Mouse (Mus musculus) liver, embryonic 13.5 days (tissue): ENCODE data around the gene Qdpr. TPM values are rescaled to one million over a fixed set of nuclear protein-coding genes. Genes with fewer than 3 reads are reported as not detected.

Source experiments
- ATAC-seq: fragments of 200-750 bp; cut with Nextera tagmentation; 2 replicates; pipeline ENCODE4 v1.8.0; 2017; ENCODE audit warnings: low read depth, mild to moderate bottlenecking, moderate number of reproducible peaks, moderate library complexity
- DNase-seq: peaks from one replicate; pipeline ENCODE4 v3.0.0; 2022
- H3K27ac ChIP-seq: fragments of 300-500 bp; sonication (generic); 2 replicates; pipeline ENCODE4 v1.5.1; 2015; ENCODE audit warnings: moderate library complexity, mild to moderate bottlenecking, inconsistent platforms
- H3K27me3 ChIP-seq: fragments of 300-500 bp; sonication (generic); 2 replicates; pipeline ENCODE4 v1.6.1; 2015; ENCODE audit warnings: mild to moderate bottlenecking, inconsistent platforms
- H3K36me3 ChIP-seq: fragments of 300-500 bp; sonication (generic); 2 replicates; pipeline ENCODE4 v1.6.1; 2015; ENCODE audit warnings: mild to moderate bottlenecking, inconsistent platforms
- H3K4me1 ChIP-seq: fragments of 300-500 bp; sonication (generic); replicated peaks from 2 replicates; pipeline ENCODE4 v1.6.1; 2015; ENCODE audit warnings: inconsistent platforms
- H3K4me2 ChIP-seq: fragments of 300-500 bp; sonication (generic); 2 replicates; pipeline ENCODE4 v1.6.1; 2015; ENCODE audit warnings: inconsistent platforms, mild to moderate bottlenecking, moderate library complexity
- H3K4me3 ChIP-seq: fragments of 300-500 bp; sonication (generic); replicated peaks from 2 replicates; pipeline ENCODE4 v1.5.1; 2015; ENCODE audit warnings: mild to moderate bottlenecking, inconsistent platforms
- H3K9ac ChIP-seq: fragments of 300-500 bp; sonication (generic); 2 replicates; pipeline ENCODE4 v1.6.1; 2015; ENCODE audit warnings: mild to moderate bottlenecking, inconsistent platforms
- H3K9me3 ChIP-seq: fragments of 300-500 bp; sonication (generic); replicated peaks from 2 replicates; pipeline ENCODE4 v1.6.1; 2016; ENCODE audit warnings: inconsistent platforms
- WGBS: fragments of 180-500 bp; shearing (Covaris S2); methylation state at CpG from one replicate; pipeline ENCODE4 v1.1.7; 2015; ENCODE audit not compliant: insufficient replicate concordance; 5-methylcytosine and 5-hydroxymethylcytosine counted together
- polyA plus RNA-seq: library from polyadenylated mRNA; unstranded; fragments of >200 nt; fragmentation: Nextera tagmentation; extraction: Ambion mirVana; gene quantifications from 2 replicates; pipeline ENCODE4 v1.2.1, GENCODE M21; 2015

Qdpr gene
- polyA plus RNA-seq, result 73.6 and 78.6 TPM in 2 replicates

- Histone ChIP-seq H3K27me3 (no peaks in the 10 kb centered on the region), H3K4me1 (peaks cover 30% of the 10 kb centered on the region), H3K4me2 (peak within 1 kb of the TSS; percentile 98), H3K9ac (peak within 1 kb of the TSS; percentile 77), H3K4me3 (peak within 1 kb of the TSS; percentile 71), H3K27ac (peak within 1 kb of the TSS; percentile 78), H3K36me3 (peaks cover 4% of the 10 kb centered on the region; the same call in 1 of the 2 replicates), H3K9me3 (no peaks in the 10 kb centered on the region)
- DNase-seq (peak; percentile 97), ATAC-seq (peak; percentile 97)
- WGBS, result under 1% methylated on average over 70 of the region's 70 CpGs
These were observed at the start of gene Qdpr for GRCm38 (mm10) chr5:45449831-45450716. Gene Qdpr, minus strand, starts transcription at chr5:45450236.

DNA sequence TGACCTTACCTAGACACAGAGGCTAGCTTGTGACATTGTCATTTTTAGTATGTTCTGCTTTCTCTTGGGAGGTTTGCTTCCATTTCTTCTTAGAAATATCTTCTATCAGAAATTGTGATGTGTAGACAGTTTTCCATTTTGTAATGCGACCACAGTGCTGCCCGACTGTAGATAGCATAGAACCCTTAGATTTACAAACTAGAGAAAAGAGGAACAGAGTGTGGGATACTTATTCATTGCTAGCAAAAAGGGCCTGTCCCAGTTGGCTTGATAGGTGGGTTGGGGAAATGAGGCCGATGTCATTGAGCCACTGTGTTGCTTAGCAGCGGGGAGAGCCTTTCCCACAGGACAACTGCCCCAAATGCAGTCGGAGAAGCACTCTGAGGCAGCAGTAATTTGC lies 47.5 kb upstream of the Qdpr start:
- peaks cover 53% of the 10 kb centered on the region for H3K36me3 ChIP-seq

DNA sequence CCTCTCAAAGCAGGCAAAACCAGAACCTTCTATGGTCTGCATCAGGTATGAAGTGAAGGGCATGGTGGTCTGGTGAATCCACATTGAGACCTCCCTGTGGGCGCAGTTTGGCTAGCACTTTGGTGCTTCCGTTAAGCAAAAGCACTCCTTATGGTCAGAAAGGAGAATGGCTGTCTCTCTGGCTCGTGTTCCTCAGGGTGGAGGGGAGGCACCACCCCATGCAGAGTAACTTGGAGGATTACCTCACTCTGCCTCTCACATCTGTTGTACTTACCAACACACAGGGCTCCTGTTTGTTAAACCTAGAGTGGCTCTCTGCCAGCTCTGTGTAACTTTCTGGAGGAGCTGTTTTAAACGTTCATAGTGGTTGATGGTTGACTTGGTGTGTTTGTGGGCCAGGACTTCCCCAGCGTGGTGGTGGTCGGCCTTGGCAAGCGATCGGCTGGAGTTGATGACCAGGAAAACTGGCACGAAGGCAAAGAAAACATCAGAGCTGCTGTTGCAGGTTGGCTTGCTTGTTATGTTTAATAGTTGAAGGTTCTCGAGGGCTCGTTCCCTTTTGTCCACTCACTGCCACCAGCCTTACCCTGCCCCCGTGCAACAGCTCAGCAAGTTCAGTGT lies 47.0 kb upstream of the Qdpr start:
- no peak for DNase-seq
- Histone ChIP-seq H3K4me3 (no peak overlapping the region), H3K9me3 (no peaks in the 10 kb centered on the region), H3K27me3 (no peaks in the 10 kb centered on the region), H3K36me3 (peaks cover 51% of the 10 kb centered on the region), H3K9ac (no peak overlapping the region), H3K4me1 (peaks cover 27% of the 10 kb centered on the region), H3K27ac (no peak overlapping the region), H3K4me2 (no peak overlapping the region)
- no peak for ATAC-seq
- 80% methylated on average over 12 of the region's 12 CpGs for WGBS

More for the DNA sequence above, 47.5 kb upstream of the Qdpr start:
- ATAC-seq, result no peak
- no peak overlapping the region for H3K27ac ChIP-seq
- DNase-seq, result no peak
- WGBS, result 79% methylated on average over 5 of the region's 5 CpGs
- no peaks in the 10 kb centered on the region for H3K9me3 ChIP-seq
- no peak overlapping the region for H3K9ac ChIP-seq
- no peak overlapping the region for H3K4me2 ChIP-seq
- H3K4me3 ChIP-seq, result no peak overlapping the region
- H3K4me1 ChIP-seq, result peaks cover 27% of the 10 kb centered on the region
- no peaks in the 10 kb centered on the region for H3K27me3 ChIP-seq

DNA sequence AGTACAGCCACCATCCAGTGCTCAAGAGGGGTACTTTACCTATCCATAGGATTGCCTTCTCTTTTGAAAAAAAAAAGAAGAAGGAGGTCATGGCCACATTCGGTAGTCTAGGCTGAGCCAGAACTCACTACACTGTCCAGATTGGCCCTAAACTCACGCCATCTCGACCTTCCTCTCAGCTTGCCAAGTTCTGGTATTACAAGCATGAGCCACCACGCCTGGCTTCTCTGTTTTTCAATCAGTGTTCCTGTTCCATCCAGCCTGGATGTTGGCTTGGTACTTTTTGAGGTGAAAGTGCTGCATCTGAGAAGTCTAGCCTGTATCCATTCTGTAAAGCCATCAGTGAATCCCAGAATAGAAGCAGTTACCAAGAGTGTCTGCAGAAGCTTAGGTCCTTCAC lies 46.4 kb upstream of the Qdpr start:
- WGBS, result 73% methylated on average over 4 of the region's 4 CpGs
- Histone ChIP-seq H3K4me1 (peaks cover 27% of the 10 kb centered on the region), H3K27ac (no peak overlapping the region), H3K36me3 (peaks cover 46% of the 10 kb centered on the region), H3K4me3 (no peak overlapping the region), H3K9ac (no peak overlapping the region), H3K9me3 (no peaks in the 10 kb centered on the region), H3K4me2 (no peak overlapping the region), H3K27me3 (no peaks in the 10 kb centered on the region)
- DNase-seq (no peak), ATAC-seq (no peak)

GRCm38 (mm10) chr5:45496042-45496441 lies 46.0 kb upstream of the Qdpr start:
- Histone ChIP-seq H3K4me3 (no peak overlapping the region), H3K9me3 (no peaks in the 10 kb centered on the region), H3K36me3 (peaks cover 42% of the 10 kb centered on the region), H3K9ac (no peak overlapping the region), H3K4me2 (no peak overlapping the region), H3K4me1 (peaks cover 27% of the 10 kb centered on the region), H3K27ac (no peak overlapping the region), H3K27me3 (no peaks in the 10 kb centered on the region)
- ATAC-seq, result no peak
- no peak for DNase-seq

GRCm38 (mm10) chr5:45495429-45495975 lies 45.5 kb upstream of the Qdpr start:
- H3K36me3 ChIP-seq, result peaks cover 38% of the 10 kb centered on the region
- H3K9ac ChIP-seq, result no peak overlapping the region
- H3K9me3 ChIP-seq, result no peaks in the 10 kb centered on the region
- no peak overlapping the region for H3K4me3 ChIP-seq
- ATAC-seq, result no peak
- no peak overlapping the region for H3K4me2 ChIP-seq
- no peak for DNase-seq
- H3K27me3 ChIP-seq, result no peaks in the 10 kb centered on the region
- WGBS, result 77% methylated on average over 3 of the region's 3 CpGs
- peaks cover 27% of the 10 kb centered on the region for H3K4me1 ChIP-seq
- H3K27ac ChIP-seq, result no peak overlapping the region

- Histone ChIP-seq H3K4me3 (peak overlapping the region; percentile 74), H3K27me3 (0 out of 2 replicates have a peak, but pooled peaks cover 3% of the 10 kb centered on the region), H3K9ac (peak overlapping the region; percentile 84), H3K4me1 (peaks cover 27% of the 10 kb centered on the region), H3K27ac (peak overlapping the region; percentile 47; the same call in 1 of the 2 replicates), H3K9me3 (no peaks in the 10 kb centered on the region), H3K36me3 (peaks cover 31% of the 10 kb centered on the region), H3K4me2 (peak overlapping the region; percentile 97)
- ATAC-seq (no peak), DNase-seq (no peak)
- 42% methylated on average over 9 of the region's 9 CpGs for WGBS
These were observed 44.2 kb upstream of the Qdpr start for GRCm38 (mm10) chr5:45494093-45494755.

DNA sequence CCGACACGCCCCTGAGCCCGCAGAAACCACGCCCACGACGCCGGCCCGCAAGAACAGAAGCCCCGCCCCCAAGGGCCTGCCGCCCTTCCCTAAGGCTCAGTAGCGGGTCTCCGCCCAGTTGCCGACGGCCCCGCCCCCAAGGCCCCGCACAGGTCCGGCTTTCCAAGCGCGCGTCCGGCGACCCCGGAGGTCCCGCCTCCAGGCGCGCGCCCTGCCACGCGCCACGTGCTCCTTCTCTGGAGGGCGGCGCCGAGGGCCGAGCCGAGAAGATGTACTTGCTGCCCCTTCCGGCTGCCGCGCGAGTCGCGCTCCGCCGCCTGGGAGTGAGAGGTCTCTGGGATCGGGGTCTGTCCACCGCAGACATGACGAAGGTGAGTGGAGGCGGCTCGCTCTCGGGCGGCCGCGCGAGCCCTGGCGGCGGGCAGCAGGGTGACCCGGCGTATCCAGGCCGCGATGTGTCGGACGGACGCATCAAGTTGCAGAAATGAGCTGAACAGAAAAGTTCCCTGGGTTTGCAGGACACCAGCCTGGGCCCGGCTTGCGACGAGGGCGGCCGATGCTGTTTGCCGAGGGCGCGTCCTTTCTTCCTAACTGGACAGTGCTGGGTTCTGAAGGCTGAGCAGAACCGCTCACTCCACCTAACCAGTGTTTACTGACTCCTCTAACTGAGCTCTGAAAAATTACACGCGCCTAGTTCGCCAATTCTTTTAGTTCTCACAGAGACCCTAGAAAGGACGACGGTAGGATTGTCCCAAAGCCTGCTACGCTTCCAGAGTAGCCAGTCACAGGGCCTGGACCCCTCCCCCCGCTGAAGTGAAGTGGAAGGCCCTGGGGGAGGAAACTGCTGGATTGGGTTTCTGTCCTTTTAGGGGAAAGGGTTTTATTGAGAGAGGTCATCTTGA lies 43.4 kb upstream of the Qdpr start, which contains the start of gene Lap3:
Gene Lap3 (plus strand): TSS at position 184 of the 902 bp plus-strand sequence.
- peak within 1 kb of the TSS; percentile 74 for H3K4me3 ChIP-seq
- H3K36me3 ChIP-seq, result peaks cover 25% of the 10 kb centered on the region
- H3K4me1 ChIP-seq, result peaks cover 27% of the 10 kb centered on the region
- ATAC-seq (peak; percentile 95), DNase-seq (peak; percentile 99)
- H3K9ac ChIP-seq, result peak within 1 kb of the TSS; percentile 84
- WGBS, result under 1% methylated on average over 77 of the region's 78 CpGs
- 0 out of 2 replicates have a peak, but pooled peaks cover 3% of the 10 kb centered on the region for H3K27me3 ChIP-seq
- H3K4me2 ChIP-seq, result peak within 1 kb of the TSS; percentile 97
- no peaks in the 10 kb centered on the region for H3K9me3 ChIP-seq
- H3K27ac ChIP-seq, result peak within 1 kb of the TSS; percentile 47

DNA sequence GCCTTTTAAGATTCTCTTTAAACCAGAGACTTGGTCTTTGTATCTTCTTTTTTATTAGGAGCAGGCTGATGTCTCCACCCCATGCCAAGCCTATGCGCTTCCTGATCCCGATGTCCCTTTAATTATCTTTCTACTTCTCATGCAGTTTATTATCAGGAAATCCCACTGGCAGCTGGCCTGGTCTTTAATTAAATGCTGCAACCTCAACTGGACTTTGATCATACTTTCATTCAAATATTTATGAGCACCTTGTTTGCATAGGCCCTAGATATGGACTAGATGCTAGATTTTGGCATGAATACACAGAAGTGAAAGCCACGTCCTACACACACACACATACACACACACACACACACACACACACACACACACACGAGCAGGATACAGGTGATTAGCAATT lies 41.7 kb upstream of the Qdpr start:
- H3K9ac ChIP-seq, result no peak overlapping the region
- no peaks in the 10 kb centered on the region for H3K9me3 ChIP-seq
- ATAC-seq (no peak), DNase-seq (no peak)
- H3K27me3 ChIP-seq, result 0 out of 2 replicates have a peak, but pooled peaks cover 3% of the 10 kb centered on the region
- H3K27ac ChIP-seq, result no peak overlapping the region
- H3K4me2 ChIP-seq, result no peak overlapping the region
- H3K36me3 ChIP-seq, result peaks cover 9% of the 10 kb centered on the region
- WGBS, result 65% methylated on average over 4 of the region's 4 CpGs
- peaks cover 27% of the 10 kb centered on the region for H3K4me1 ChIP-seq
- no peak overlapping the region for H3K4me3 ChIP-seq

GRCm38 (mm10) chr5:45483654-45484053 lies 33.6 kb upstream of the Qdpr start:
- H3K4me1 ChIP-seq, result no peaks in the 10 kb centered on the region

More at GRCm38 (mm10) chr5:45483654-45484053, 33.6 kb upstream of the Qdpr start:
- 54% methylated on average over 1 of the region's 1 CpGs for WGBS
- H3K27me3 ChIP-seq, result 0 out of 2 replicates have a peak, but pooled peaks cover 3% of the 10 kb centered on the region
- H3K4me3 ChIP-seq, result no peak overlapping the region
- H3K9me3 ChIP-seq, result no peaks in the 10 kb centered on the region
- ATAC-seq (no peak), DNase-seq (no peak)
- H3K4me2 ChIP-seq, result no peak overlapping the region
- H3K27ac ChIP-seq, result no peak overlapping the region
- H3K36me3 ChIP-seq, result no peaks in the 10 kb centered on the region
- no peak overlapping the region for H3K9ac ChIP-seq
